Mouse (Mus musculus): ENCODE results near the gene Gm20918. TPM values are rescaled to one million over a fixed set of nuclear protein-coding genes. Genes with fewer than 3 reads are reported as not detected.
"Not testable (repeated sequence)": the region's sequence is repeated elsewhere in the genome, so short reads cannot be mapped to it uniquely, and the experiment has no call there.

Gm20918 gene
- polyA plus RNA-seq (2016; fragmentation: Nextera tagmentation; extraction: Ambion mirVana): not detected in 2 replicates

- not testable (repeated sequence) for ATAC-seq (ENCODE audit: low FRiP score)
Observed at GRCm38 (mm10) chrY:5043637-5044036, at the start of gene Gm20918. TSS of gene Gm20918 (plus strand) at chrY:5043937.

More at GRCm38 (mm10) chrY:5043637-5044036, at the start of gene Gm20918:
- H3K4me3 ChIP-seq (replicated peaks); H3K36me3 ChIP-seq (replicated peaks); H3K9ac ChIP-seq; H3K9me3 ChIP-seq; H3K4me1 ChIP-seq; H3K4me2 ChIP-seq; H3K27me3 ChIP-seq; H3K27ac ChIP-seq: not testable (repeated sequence)

Other genes with a start within 250 kb of the Gm20918 start
- gene Gm21820, start 205.5 kb downstream of the Gm20918 start, polyA plus RNA-seq (2016; fragmentation: Nextera tagmentation; extraction: Ambion mirVana): not detected in 2 replicates